9 mouse cellular contexts compared by ENCODE assay signal in the genomic region with DNA sequence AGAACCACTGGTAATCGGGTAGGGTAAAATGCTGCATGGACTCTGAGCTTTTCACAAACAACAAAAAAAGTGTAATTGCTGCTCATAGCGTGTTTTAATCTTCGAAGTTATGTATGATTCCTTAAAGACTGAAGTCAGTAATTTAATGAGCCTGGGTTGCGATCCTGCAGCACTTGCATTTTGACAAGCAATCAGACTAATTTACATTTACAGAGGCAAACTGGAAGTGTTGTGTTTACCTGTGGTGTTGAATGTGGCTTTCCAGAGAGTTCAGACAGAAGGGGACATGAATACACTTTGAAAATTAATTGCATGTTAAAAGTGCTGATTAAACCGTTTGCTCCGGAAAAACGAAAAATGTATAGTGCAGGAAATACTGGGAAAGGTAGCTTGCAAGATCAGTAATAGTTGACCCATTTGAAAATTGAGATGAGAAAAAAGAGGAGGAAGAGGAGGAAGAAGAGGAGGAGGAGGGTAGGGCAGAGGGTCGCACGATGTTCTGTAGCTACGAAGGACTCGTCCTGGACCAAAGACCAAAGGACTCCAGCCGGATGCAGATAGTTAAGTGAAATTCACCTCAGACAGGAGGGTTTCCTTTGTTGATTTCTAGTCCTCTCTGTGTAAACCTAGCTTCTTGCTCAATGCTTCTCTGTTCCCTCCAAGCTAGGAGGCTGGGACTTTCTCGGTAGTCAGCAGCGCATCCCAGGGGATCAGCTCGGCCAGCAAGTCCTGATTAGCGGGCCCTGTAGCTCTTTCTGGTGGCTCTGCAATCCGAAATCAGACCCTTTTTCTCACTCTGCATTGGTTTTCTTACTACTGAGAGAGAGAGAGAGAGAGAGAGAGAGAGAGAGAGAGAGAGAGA.
DNase-seq lines count a peak whose midpoint lies in the region; ATAC-seq and TF ChIP-seq lines count a peak whose summit lies in the region.
"Had no signal": no experiment of that assay in that cellular context is flagged by ENCODE, and none has a peak within 500 bp of the region (broad histone marks: within the 10 kb centered on the region; RNA-seq: fewer than 3 reads in every experiment).

No protein-coding gene starts in this region.

- no peak overlapping the region; the same call in 1 of the 2 replicates for H3K4me2 ChIP-seq in midbrain, embryonic 15.5 days
- peak overlapping the region; percentile 34 for H3K4me2 ChIP-seq in neural tube, embryonic 13.5 days
- H3K4me2 ChIP-seq in liver, postnatal 0 days (ENCODE audit: low read depth, low read length) = no peak overlapping the region

- intact Hi-C loops in gastrocnemius, adult 2 months (cut with DNase I) = no loop called here
- intact Hi-C loops in heart, postnatal 36 days (cut with DNase I) = no loop called here

- WGBS in midbrain, embryonic 10.5 days = 6% methylated on average over 17 of the region's 17 CpGs
- 6% methylated on average over 17 of the region's 17 CpGs for WGBS in midbrain, embryonic 15.5 days
- WGBS in neural tube, embryonic 13.5 days = 6% methylated on average over 17 of the region's 17 CpGs
- WGBS in liver, postnatal 0 days (ENCODE audit: insufficient replicate concordance) = 8% methylated on average over 17 of the region's 17 CpGs

- no peak overlapping the region for H3K9ac ChIP-seq in midbrain, embryonic 15.5 days
- no peak overlapping the region for H3K9ac ChIP-seq in neural tube, embryonic 13.5 days
- H3K9ac ChIP-seq in liver, postnatal 0 days (replicated peaks) = no peak overlapping the region

- no peak for TF ChIP-seq EP300 in liver, postnatal 0 days (IDR thresholded peaks at IDR 0.05; ENCODE audit: low read depth)

- peaks cover 61% of the 10 kb centered on the region for H3K4me1 ChIP-seq in midbrain, embryonic 10.5 days
- H3K4me1 ChIP-seq in midbrain, embryonic 15.5 days = peaks cover 12% of the 10 kb centered on the region
- H3K4me1 ChIP-seq in neural tube, embryonic 13.5 days (replicated peaks) = peaks cover 26% of the 10 kb centered on the region
- peaks cover 6% of the 10 kb centered on the region; the same call in 1 of the 2 replicates for H3K4me1 ChIP-seq in liver, postnatal 0 days (ENCODE audit: insufficient read depth)

- no peak overlapping the region for H3K27ac ChIP-seq in gastrocnemius, adult 2 months
- no peak overlapping the region for H3K27ac ChIP-seq in midbrain, embryonic 10.5 days (replicated peaks)
- H3K27ac ChIP-seq in midbrain, embryonic 15.5 days = no peak overlapping the region
- no peak overlapping the region for H3K27ac ChIP-seq in neural tube, embryonic 13.5 days (replicated peaks)
- no peak overlapping the region for H3K27ac ChIP-seq in liver, postnatal 0 days (ENCODE audit: low read depth)

- H3K4me3 ChIP-seq in gastrocnemius, adult 2 months = no peak overlapping the region
- peak overlapping the region; percentile 39 for H3K4me3 ChIP-seq in midbrain, embryonic 10.5 days
- H3K4me3 ChIP-seq in midbrain, embryonic 15.5 days = no peak overlapping the region
- H3K4me3 ChIP-seq in neural tube, embryonic 13.5 days = no peak overlapping the region
- H3K4me3 ChIP-seq in liver, postnatal 0 days (ENCODE audit: low read depth, low read length) = no peak overlapping the region

- ATAC-seq in midbrain, embryonic 15.5 days (replicated peaks) = no peak
- ATAC-seq in neural tube, embryonic 13.5 days (ENCODE audit: low read depth) = no peak
- ATAC-seq in liver, postnatal 0 days = no peak

- peaks cover 84% of the 10 kb centered on the region for H3K27me3 ChIP-seq in midbrain, embryonic 10.5 days (ENCODE audit: low read depth, poor library complexity, severe bottlenecking)
- H3K27me3 ChIP-seq in midbrain, embryonic 15.5 days (replicated peaks) = peaks cover 47% of the 10 kb centered on the region
- peaks cover 72% of the 10 kb centered on the region for H3K27me3 ChIP-seq in neural tube, embryonic 13.5 days
- peaks cover 64% of the 10 kb centered on the region for H3K27me3 ChIP-seq in liver, postnatal 0 days (ENCODE audit: insufficient read depth, low read length)

- H3K36me3 ChIP-seq in midbrain, embryonic 10.5 days = no peaks in the 10 kb centered on the region
- H3K36me3 ChIP-seq in midbrain, embryonic 15.5 days (replicated peaks) = no peaks in the 10 kb centered on the region
- no peaks in the 10 kb centered on the region for H3K36me3 ChIP-seq in neural tube, embryonic 13.5 days
- no peaks in the 10 kb centered on the region for H3K36me3 ChIP-seq in liver, postnatal 0 days (replicated peaks; ENCODE audit: insufficient read depth, low read length)

- TF ChIP-seq CTCF in gastrocnemius, adult 2 months (IDR thresholded peaks at IDR 0.05) = no peak
- TF ChIP-seq CTCF in liver, postnatal 0 days (IDR thresholded peaks at IDR 0.05; ENCODE audit: low read depth) = no peak

- H3K9me3 ChIP-seq in midbrain, embryonic 10.5 days (replicated peaks) = no peaks in the 10 kb centered on the region
- no peaks in the 10 kb centered on the region for H3K9me3 ChIP-seq in midbrain, embryonic 15.5 days
- H3K9me3 ChIP-seq in neural tube, embryonic 13.5 days = no peaks in the 10 kb centered on the region
- H3K9me3 ChIP-seq in liver, postnatal 0 days (ENCODE audit: low read length) = no peaks in the 10 kb centered on the region

- peak; percentile 10 for DNase-seq in gastrocnemius, postnatal 10 days
- no peak for DNase-seq in gastrocnemius, adult 2 months
- DNase-seq in midbrain, embryonic 10.5 days (ENCODE audit: low spot score) = peak; percentile 61
- DNase-seq in heart, postnatal 36 days = peak; percentile 11 to 22
- DNase-seq in liver, postnatal 0 days = no peak
- no peak for DNase-seq in gastrocnemius, adult 18-20 months (ENCODE audit: low spot score)
- DNase-seq: lung, postnatal 36 days had no signal

Comparison
In these comparisons a context has a peak if more than half of its experiments do, and no peak if none do; other contexts are left out.
1. DNase-seq: peak in gastrocnemius, postnatal 10 days (single experiment), midbrain, embryonic 10.5 days (single experiment) and heart, postnatal 36 days (2 of 2); none in gastrocnemius, adult 2 months (single experiment), liver, postnatal 0 days (single experiment) and gastrocnemius, adult 18-20 months (single experiment).